Mouse (Mus musculus) heart, postnatal 0 days (tissue): ENCODE measurements around the gene Mb21d2. TPM values are rescaled to one million over a fixed set of nuclear protein-coding genes. Genes with fewer than 3 reads are reported as not detected.

Experiments
- ATAC-seq: fragments of 200-750 bp; cut with Nextera tagmentation; 2 replicates; pipeline ENCODE4 v1.8.0; 2017; ENCODE audit warnings: low read depth, moderate number of reproducible peaks, moderate library complexity; ENCODE audit not compliant: insufficient read depth
- DNase-seq: peaks from one replicate; pipeline ENCODE4 v3.0.0-alpha.2; 2016; ENCODE audit warnings: low spot score
- H3K27ac ChIP-seq: fragments of 300-500 bp; sonication (generic); 2 replicates; pipeline ENCODE4 v1.5.1; 2014; ENCODE audit warnings: low read depth, mild to moderate bottlenecking
- H3K27me3 ChIP-seq: fragments of 300-500 bp; sonication (generic); 2 replicates; pipeline ENCODE4 v1.6.1; 2014; ENCODE audit warnings: low read length, mixed read lengths; ENCODE audit not compliant: control insufficient read depth, insufficient read depth
- H3K36me3 ChIP-seq: fragments of 300-500 bp; sonication (generic); replicated peaks from 2 replicates; pipeline ENCODE4 v1.6.1; 2014; ENCODE audit warnings: low read length, mixed read lengths; ENCODE audit not compliant: control insufficient read depth, insufficient read depth
- H3K4me1 ChIP-seq: fragments of 300-500 bp; sonication (generic); 2 replicates; pipeline ENCODE4 v1.6.1; 2014; ENCODE audit warnings: antibody characterized with exemption; ENCODE audit not compliant: control insufficient read depth, insufficient read depth
- H3K4me2 ChIP-seq: fragments of 300-500 bp; sonication (generic); 2 replicates; pipeline ENCODE4 v1.6.1; 2014; ENCODE audit warnings: low read depth, mild to moderate bottlenecking, low read length, moderate library complexity
- H3K4me3 ChIP-seq: fragments of 300-500 bp; sonication (generic); 2 replicates; pipeline ENCODE4 v1.5.1; 2014; ENCODE audit warnings: low read depth, low read length
- H3K9ac ChIP-seq: fragments of 300-500 bp; sonication (generic); replicated peaks from 2 replicates; pipeline ENCODE4 v1.6.1; 2014; ENCODE audit warnings: low read depth, low read length, mixed read lengths
- H3K9me3 ChIP-seq: fragments of 300-500 bp; sonication (generic); replicated peaks from 2 replicates; pipeline ENCODE4 v1.6.1; 2016; ENCODE audit warnings: low read length; ENCODE audit not compliant: control insufficient read depth
- CTCF ChIP-seq: IDR thresholded peaks from 2 replicates; pipeline ENCODE4 v1.5.1; 2016; ENCODE audit warnings: antibody characterized with exemption, control low read depth, low read depth
- EP300 ChIP-seq: IDR thresholded peaks from 2 replicates; pipeline ENCODE4 v1.6.1; 2016; ENCODE audit warnings: antibody characterized with exemption, low read depth
- WGBS: fragments of 180-500 bp; shearing (Covaris S2); extraction: QIAGEN DNeasy Blood & Tissue Kit; methylation state at CpG from one replicate; pipeline ENCODE4 v1.1.7; 2014; 5-methylcytosine and 5-hydroxymethylcytosine counted together
- polyA plus RNA-seq: library from polyadenylated mRNA; unstranded; fragments of >200 nt; fragmentation: Nextera tagmentation; extraction: Ambion mirVana; gene quantifications from 2 replicates; pipeline ENCODE4 v1.2.1, GENCODE M21; 2015
- total RNA-seq: library from RNA; depleted of rRNA; stranded (reverse); fragments of >200 nt; gene quantifications from 2 replicates; pipeline ENCODE4 v1.2.3, GENCODE M21; 2014; ENCODE audit warnings: low replicate concordance

Mb21d2 gene
- total and polyA plus RNA-seq, 2 experiments from 2014 or later = 1.9 to 15.6 TPM

DNA sequence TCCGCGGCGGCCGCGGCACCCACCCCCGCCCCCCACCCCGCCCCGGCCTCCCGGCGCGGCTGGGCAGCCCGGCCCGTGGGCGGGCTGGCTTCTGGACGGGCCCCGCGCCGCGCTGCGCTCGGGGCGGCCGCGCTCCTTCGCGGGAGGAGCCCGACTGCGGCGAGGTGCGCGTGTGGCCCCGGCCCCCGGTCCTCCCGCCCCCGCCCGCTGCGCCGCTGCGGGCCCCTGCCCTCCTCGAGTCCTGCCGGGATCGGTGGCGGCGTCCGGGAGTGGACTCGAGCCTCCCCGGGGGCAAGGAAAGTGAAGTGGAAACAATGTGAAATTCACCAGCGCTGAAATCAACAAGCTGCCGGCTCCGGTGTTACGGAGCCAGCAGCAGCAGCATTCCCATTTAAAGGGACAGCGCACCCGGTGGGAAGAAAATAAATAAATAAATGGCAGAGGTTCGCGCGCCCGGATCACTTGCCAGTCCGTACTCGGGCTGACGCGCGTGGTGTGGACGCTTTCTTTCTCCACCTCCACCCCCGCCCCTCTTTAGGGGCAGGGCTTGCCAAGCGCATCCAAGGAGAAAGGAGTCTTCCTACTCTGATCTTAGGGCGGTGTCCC is 316 bp upstream of the Mb21d2 start:
- H3K4me2 ChIP-seq = peak overlapping the region; percentile 88
- TF ChIP-seq EP300 = no peak
- H3K36me3 ChIP-seq = no peaks in the 10 kb centered on the region
- peak; percentile 61 for ATAC-seq
- no peaks in the 10 kb centered on the region for H3K9me3 ChIP-seq
- DNase-seq = peak; percentile 45
- peak overlapping the region; percentile 88 for H3K27ac ChIP-seq
- H3K9ac ChIP-seq = peak overlapping the region; percentile 84
- 0% methylated on average over 58 of the region's 66 CpGs for WGBS
- peaks cover 8% of the 10 kb centered on the region for H3K4me1 ChIP-seq
- no peaks in the 10 kb centered on the region for H3K27me3 ChIP-seq
- H3K4me3 ChIP-seq = peak overlapping the region; percentile 86

DNA sequence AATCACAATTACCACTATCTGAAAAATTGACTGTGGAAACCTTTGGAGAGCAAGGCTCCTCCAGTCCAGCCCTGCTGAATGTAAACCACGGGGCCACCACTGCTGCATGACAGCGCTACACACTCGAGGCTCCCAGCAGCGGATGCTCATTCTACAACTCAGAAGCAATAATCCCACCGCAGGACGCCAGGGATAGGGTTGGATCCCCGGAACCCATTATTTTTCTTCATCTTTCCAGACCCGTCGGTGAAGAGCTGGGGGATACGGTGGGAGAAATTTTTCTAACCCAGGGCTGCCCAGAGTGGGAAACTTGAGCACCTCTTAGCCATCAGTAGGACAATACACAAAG is 1.0 kb downstream of the Mb21d2 start:
- Histone ChIP-seq H3K9ac (peak overlapping the region; percentile 84; the same call in 1 of the 2 replicates), H3K9me3 (no peaks in the 10 kb centered on the region), H3K27me3 (no peaks in the 10 kb centered on the region), H3K36me3 (no peaks in the 10 kb centered on the region), H3K4me3 (peak overlapping the region; percentile 86), H3K27ac (0 out of 2 replicates have a peak overlapping the region, but pooled peaks have one; percentile 88), H3K4me1 (peaks cover 8% of the 10 kb centered on the region), H3K4me2 (peak overlapping the region; percentile 88)
- TF ChIP-seq CTCF (peak; percentile 34), EP300 (no peak)
- 0% methylated on average over 10 of the region's 10 CpGs for WGBS
- ATAC-seq = peak; percentile 60
- DNase-seq = peak; percentile 61

DNA sequence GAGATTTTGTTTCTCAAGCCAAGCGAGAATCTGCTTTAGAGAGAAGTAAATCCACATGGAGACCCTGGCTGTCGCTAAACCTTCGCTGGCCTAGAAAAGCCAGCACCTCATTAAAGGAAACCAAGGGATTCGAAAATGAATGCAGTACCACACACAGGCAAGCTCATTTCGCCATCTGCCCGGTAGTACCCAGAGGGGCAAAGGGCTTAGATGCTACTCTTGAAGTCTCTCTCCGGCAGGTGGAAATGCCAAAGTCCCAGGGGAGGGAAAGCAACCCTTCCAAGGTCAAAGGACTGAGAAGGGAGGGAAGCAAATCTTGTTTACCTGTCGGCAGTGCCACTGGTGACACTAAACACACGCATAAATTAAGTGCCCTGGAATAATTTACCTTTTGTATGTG is 2.1 kb downstream of the Mb21d2 start:
- ATAC-seq (no peak), DNase-seq (no peak)
- Histone ChIP-seq H3K4me2 (no peak overlapping the region), H3K9me3 (no peaks in the 10 kb centered on the region), H3K27ac (no peak overlapping the region), H3K9ac (no peak overlapping the region), H3K4me3 (no peak overlapping the region), H3K27me3 (no peaks in the 10 kb centered on the region), H3K36me3 (no peaks in the 10 kb centered on the region), H3K4me1 (peaks cover 8% of the 10 kb centered on the region)
- TF ChIP-seq EP300 (no peak), CTCF (no peak)
- WGBS = 72% methylated on average over 9 of the region's 9 CpGs

DNA sequence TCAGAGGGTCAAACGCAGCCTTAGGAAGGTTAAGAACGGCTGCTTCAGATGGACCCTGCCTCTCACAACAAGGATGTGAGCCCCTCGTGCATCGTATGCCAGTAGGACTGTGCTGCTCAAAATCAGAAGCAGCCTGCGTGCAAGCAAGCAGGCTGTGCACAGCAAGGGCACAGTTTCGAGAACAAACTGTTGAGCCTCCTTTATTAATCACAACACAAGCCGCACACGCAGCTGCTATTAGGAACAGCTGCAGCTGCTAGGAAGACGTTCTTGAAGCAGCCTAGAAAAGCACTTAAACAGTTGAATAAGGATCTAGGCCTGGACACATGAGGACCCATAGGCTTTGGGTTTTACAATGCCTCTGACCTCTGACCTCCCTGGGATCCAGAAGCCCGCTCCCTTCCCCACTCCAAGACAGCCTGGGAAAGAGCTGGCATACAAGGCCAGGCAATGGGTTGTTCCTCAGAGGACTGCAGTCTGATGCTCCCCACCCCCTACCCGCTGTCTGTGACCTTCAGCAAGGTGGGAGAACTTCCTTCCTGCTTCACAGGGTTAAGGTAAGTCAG is 10.1 kb downstream of the Mb21d2 start:
- no peak overlapping the region for H3K4me3 ChIP-seq
- H3K27me3 ChIP-seq = no peaks in the 10 kb centered on the region
- TF ChIP-seq CTCF (no peak), EP300 (no peak)
- no peaks in the 10 kb centered on the region for H3K4me1 ChIP-seq
- no peaks in the 10 kb centered on the region for H3K9me3 ChIP-seq
- no peak overlapping the region for H3K9ac ChIP-seq
- WGBS = 90% methylated on average over 11 of the region's 11 CpGs
- ATAC-seq (no peak), DNase-seq (no peak)
- no peak overlapping the region for H3K27ac ChIP-seq
- no peaks in the 10 kb centered on the region for H3K36me3 ChIP-seq
- H3K4me2 ChIP-seq = no peak overlapping the region

DNA sequence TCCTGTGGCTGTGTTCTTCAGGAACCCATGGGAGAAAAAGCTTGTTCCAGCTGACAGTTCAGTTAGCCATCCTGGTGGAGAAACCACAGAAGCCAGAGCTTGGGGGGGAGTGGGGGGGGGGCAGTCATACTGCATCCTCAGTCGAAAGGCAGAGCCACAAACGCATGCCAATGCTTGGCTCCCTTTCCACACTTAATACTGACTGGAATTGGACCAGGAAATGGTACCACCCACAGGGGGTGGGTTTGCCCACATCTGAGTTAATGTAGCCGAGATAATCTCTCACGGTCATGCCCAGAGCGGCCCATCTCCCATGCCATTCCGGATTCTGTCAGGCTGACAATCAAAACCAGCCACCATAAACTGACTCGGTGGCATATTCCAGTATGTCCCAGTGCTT is 14.1 kb downstream of the Mb21d2 start:
- DNase-seq (no peak), ATAC-seq (no peak)
- H3K4me2 ChIP-seq = no peak overlapping the region
- H3K36me3 ChIP-seq = no peaks in the 10 kb centered on the region
- H3K27ac ChIP-seq = no peak overlapping the region
- no peak overlapping the region for H3K9ac ChIP-seq
- no peaks in the 10 kb centered on the region for H3K4me1 ChIP-seq
- H3K27me3 ChIP-seq = no peaks in the 10 kb centered on the region
- no peak for TF ChIP-seq EP300
- H3K9me3 ChIP-seq = no peaks in the 10 kb centered on the region
- H3K4me3 ChIP-seq = no peak overlapping the region
- WGBS = 68% methylated on average over 7 of the region's 7 CpGs

DNA sequence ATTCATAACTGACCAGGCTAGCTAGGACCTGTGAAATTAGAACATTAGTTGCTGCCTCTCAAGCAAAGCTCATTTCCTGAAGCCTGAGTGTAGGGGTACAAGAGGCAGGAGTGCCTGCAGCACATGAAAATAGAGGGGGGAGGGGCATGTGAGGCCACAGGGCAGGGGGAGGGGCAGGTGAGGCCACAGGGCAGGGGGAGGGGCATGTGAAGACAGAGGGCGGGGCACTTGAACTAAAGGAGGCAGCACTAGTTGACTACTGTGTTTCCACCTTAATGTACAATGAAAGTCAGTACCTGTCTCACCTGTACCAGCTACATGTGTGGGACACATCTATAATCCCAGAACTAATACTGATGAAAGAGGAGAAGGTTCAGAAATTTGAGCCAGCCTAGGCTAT is 14.8 kb downstream of the Mb21d2 start:
- Histone ChIP-seq H3K4me2 (no peak overlapping the region), H3K27me3 (no peaks in the 10 kb centered on the region), H3K4me1 (no peaks in the 10 kb centered on the region), H3K36me3 (no peaks in the 10 kb centered on the region), H3K9ac (no peak overlapping the region), H3K27ac (no peak overlapping the region), H3K4me3 (no peak overlapping the region), H3K9me3 (no peaks in the 10 kb centered on the region)
- no peak for TF ChIP-seq EP300
- no peak for TF ChIP-seq CTCF
- no peak for ATAC-seq
- DNase-seq = no peak
- WGBS = 79% methylated on average over 1 of the region's 1 CpGs
